Mouse (Mus musculus) midbrain, embryonic 13.5 days (tissue): ENCODE measurements around the gene Zfp639. TPM values are rescaled to one million over a fixed set of nuclear protein-coding genes. Genes with fewer than 3 reads are reported as not detected.

Experiments
- ATAC-seq: fragments of 200-750 bp; cut with Nextera tagmentation; 2 replicates; pipeline ENCODE4 v1.8.0; 2017; ENCODE audit warnings: mild to moderate bottlenecking, moderate TSS enrichment, moderate library complexity
- H3K27ac ChIP-seq: fragments of 300-500 bp; sonication (generic); 2 replicates; pipeline ENCODE4 v1.5.1; 2015; ENCODE audit warnings: inconsistent platforms, mild to moderate bottlenecking, moderate library complexity
- H3K27me3 ChIP-seq: fragments of 300-500 bp; sonication (generic); 2 replicates; pipeline ENCODE4 v1.6.1; 2015; ENCODE audit warnings: mild to moderate bottlenecking, inconsistent platforms
- H3K36me3 ChIP-seq: fragments of 300-500 bp; sonication (generic); 2 replicates; pipeline ENCODE4 v1.6.1; 2015; ENCODE audit warnings: mild to moderate bottlenecking, inconsistent platforms
- H3K4me1 ChIP-seq: fragments of 300-500 bp; sonication (generic); replicated peaks from 2 replicates; pipeline ENCODE4 v1.6.1; 2015; ENCODE audit warnings: inconsistent platforms
- H3K4me2 ChIP-seq: fragments of 300-500 bp; sonication (generic); replicated peaks from 2 replicates; pipeline ENCODE4 v1.6.1; 2015; ENCODE audit warnings: moderate library complexity, mild to moderate bottlenecking, inconsistent platforms
- H3K4me3 ChIP-seq: fragments of 300-500 bp; sonication (generic); replicated peaks from 2 replicates; pipeline ENCODE4 v1.5.1; 2015; ENCODE audit warnings: mild to moderate bottlenecking, inconsistent platforms
- H3K9ac ChIP-seq: fragments of 300-500 bp; sonication (generic); replicated peaks from 2 replicates; pipeline ENCODE4 v1.6.1; 2015; ENCODE audit warnings: mild to moderate bottlenecking, inconsistent platforms
- H3K9me3 ChIP-seq: fragments of 300-500 bp; sonication (generic); 2 replicates; pipeline ENCODE4 v1.6.1; 2016; ENCODE audit warnings: mild to moderate bottlenecking, inconsistent platforms
- WGBS: fragments of 180-500 bp; shearing (Covaris S2); methylation state at CpG from one replicate; pipeline ENCODE4 v1.1.7; 2015; 5-methylcytosine and 5-hydroxymethylcytosine counted together
- polyA plus RNA-seq: library from polyadenylated mRNA; unstranded; fragments of >200 nt; fragmentation: Nextera tagmentation; extraction: Ambion mirVana; gene quantifications from 2 replicates; pipeline ENCODE4 v1.2.1, GENCODE M21; 2015

Zfp639 gene
- polyA plus RNA-seq, 1 experiment from 2014 or later: 36.5 TPM

DNA sequence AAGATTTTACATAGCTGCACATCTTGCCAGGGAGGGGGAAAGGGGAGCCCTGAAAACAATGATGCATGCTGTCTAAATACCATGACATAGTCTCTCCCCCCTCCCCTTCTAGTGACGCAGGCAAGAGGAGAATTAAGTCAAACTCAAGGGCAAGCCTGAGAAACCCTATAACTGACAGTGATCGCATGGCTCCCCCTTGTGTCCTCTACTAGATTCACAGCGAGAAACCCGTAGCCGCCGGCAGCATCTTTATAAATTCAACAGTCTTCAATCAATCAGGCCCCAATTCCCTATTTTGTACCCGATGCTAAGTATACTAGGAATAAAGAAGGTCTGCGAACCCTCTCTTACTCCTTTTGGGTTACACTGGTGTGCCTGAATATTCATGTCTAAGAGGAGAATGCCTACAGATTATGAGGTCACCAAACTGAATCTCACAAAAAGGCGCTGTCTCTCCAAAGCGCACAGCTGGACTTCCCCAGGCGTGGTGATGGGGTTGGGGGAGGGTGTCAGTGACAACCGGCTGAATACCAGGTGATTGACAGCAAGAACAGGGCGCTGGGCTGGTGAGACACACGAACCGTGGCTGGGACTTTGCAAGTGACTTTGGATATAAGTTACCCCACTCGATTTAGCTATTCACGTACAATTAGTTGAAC, 1.3 kb upstream of the Zfp639 start:
- peaks cover 33% of the 10 kb centered on the region for H3K4me1 ChIP-seq
- no peaks in the 10 kb centered on the region for H3K36me3 ChIP-seq
- under 1% methylated on average over 17 of the region's 17 CpGs for WGBS
- H3K27me3 ChIP-seq: no peaks in the 10 kb centered on the region
- H3K9ac ChIP-seq: no peak overlapping the region
- peak overlapping the region; percentile 81 for H3K4me2 ChIP-seq
- H3K9me3 ChIP-seq: no peaks in the 10 kb centered on the region
- H3K27ac ChIP-seq: no peak overlapping the region
- peak; percentile 43 for ATAC-seq
- peak overlapping the region; percentile 23 for H3K4me3 ChIP-seq

DNA sequence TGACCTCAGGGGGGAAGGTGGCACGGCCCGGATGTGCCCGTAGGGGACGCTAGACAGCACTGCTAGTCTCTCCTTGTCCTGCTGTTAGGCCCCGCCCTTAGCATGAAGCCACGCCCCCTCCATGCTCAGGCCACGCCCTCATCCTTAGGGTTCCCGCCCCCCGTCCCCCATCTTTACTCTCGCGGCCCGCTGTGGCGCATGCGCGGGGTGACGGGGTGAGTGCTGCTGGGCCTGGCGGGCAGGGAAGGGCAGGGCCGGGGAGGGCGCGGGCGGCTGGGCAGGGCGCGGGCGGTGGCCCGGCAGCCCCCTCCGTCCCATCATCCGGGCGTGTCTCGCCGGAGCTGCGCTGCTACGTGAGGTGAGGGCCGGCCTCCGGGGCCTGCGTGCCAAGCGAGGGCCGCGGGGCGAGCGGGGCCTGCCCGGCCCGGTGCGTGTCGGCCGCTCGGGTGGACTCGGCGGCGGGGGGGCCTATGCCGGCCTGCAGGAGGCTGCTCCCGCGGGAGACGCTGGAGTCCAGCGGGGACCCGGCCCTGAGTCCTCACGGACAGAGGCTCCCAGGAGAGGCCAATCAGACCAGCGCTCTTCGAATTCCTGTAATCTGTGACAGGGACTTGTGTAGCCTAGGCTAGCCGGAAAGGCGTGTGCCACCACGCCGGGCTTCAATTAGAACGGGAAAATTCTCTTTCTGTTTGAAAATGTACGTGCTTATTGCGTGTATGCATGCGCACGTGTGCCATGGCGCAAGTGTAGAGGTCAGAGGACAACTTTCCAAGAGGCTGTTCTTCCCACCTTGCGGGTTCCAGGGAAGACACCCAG, 524 bp downstream of the Zfp639 start:
- Histone ChIP-seq H3K4me3 (peak overlapping the region; percentile 89), H3K9me3 (no peaks in the 10 kb centered on the region), H3K9ac (peak overlapping the region; percentile 95), H3K27ac (peak overlapping the region; percentile 83), H3K36me3 (no peaks in the 10 kb centered on the region; the same call in 1 of the 2 replicates), H3K4me1 (peaks cover 33% of the 10 kb centered on the region), H3K4me2 (peak overlapping the region; percentile 81), H3K27me3 (no peaks in the 10 kb centered on the region)
- peak; percentile 92 for ATAC-seq
- 1% methylated on average over 65 of the region's 69 CpGs for WGBS

DNA sequence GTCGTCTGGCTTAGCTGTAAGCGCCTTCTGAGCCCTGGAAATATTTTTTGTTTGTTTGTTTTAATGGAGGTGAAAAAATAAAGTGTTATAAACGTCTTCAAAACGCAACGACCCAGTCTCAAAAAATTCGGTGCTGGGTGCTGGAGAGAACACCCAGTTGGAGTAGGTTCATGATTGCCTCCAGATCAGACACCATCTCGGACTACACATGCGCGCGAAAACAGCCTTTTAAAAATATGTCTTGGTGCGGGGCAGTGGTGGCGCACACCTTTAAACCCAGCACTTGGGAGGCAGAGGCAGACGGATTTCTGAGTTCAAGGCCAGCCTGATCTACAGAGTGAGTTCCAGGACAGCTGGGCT, 1.1 kb downstream of the Zfp639 start:
- Histone ChIP-seq H3K9ac (peak overlapping the region; percentile 95), H3K4me1 (peaks cover 33% of the 10 kb centered on the region), H3K4me3 (peak overlapping the region; percentile 89), H3K27me3 (no peaks in the 10 kb centered on the region), H3K36me3 (peaks cover 5% of the 10 kb centered on the region), H3K9me3 (no peaks in the 10 kb centered on the region), H3K27ac (peak overlapping the region; percentile 83; the same call in 1 of the 2 replicates), H3K4me2 (peak overlapping the region; percentile 81)
- no peak for ATAC-seq
- 6% methylated on average over 13 of the region's 13 CpGs for WGBS

DNA sequence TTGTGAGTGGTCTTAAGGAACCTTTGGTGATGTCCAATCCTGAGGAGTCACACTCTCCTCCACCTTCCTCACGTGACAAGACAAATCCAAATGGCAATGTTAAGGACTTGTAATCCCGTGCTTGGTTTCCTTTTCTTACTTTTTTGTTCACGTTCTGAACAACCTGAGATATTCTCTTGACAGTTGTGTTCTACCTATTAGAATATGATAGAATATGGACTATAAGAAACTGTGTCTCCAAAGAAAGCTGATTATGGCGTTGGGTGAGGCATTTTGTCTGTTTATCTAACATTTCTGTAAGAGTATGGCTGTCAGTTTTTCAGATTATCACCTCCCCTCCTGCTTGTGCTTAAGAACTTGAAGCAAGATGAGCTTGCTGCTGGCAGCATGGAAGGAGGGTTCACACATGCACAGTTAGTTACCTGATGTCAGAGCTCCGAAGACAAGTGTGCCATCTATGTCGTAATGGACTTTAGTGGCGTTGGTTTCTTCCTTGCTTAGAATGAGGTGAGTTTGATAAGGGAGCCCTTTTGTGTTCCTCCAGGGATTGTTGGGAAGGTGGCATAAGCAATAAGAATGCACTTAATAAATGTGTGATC, 2.7 kb downstream of the Zfp639 start:
- peaks cover 33% of the 10 kb centered on the region for H3K4me1 ChIP-seq
- H3K27ac ChIP-seq: no peak overlapping the region
- no peak overlapping the region for H3K4me2 ChIP-seq
- no peaks in the 10 kb centered on the region for H3K9me3 ChIP-seq
- H3K9ac ChIP-seq: no peak overlapping the region
- H3K36me3 ChIP-seq: peaks cover 20% of the 10 kb centered on the region
- H3K4me3 ChIP-seq: no peak overlapping the region
- no peak for ATAC-seq
- WGBS: 90% methylated on average over 7 of the region's 7 CpGs
- H3K27me3 ChIP-seq: no peaks in the 10 kb centered on the region

DNA sequence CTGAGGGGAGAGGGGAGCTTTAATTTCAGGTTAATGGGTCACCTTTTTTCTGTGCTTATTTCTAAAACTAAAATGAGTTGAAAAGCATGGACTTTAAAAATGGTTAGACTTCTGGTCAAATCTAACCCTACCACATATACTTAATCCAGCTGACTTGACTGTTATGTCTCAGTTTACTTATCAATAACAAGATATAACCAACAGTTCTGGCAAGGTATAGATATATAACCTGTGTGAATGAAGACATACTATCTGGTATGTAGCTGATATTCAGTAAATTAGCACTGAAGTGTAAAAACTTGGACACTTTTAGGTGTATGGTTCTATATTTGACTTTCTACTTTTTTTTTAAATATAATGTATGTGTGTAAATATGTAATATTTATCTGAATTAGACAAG, 3.5 kb downstream of the Zfp639 start:
- Histone ChIP-seq H3K4me3 (no peak overlapping the region), H3K36me3 (peaks cover 21% of the 10 kb centered on the region), H3K9ac (no peak overlapping the region), H3K27me3 (no peaks in the 10 kb centered on the region), H3K9me3 (no peaks in the 10 kb centered on the region), H3K27ac (no peak overlapping the region), H3K4me2 (no peak overlapping the region), H3K4me1 (peaks cover 33% of the 10 kb centered on the region)
- ATAC-seq: no peak

DNA sequence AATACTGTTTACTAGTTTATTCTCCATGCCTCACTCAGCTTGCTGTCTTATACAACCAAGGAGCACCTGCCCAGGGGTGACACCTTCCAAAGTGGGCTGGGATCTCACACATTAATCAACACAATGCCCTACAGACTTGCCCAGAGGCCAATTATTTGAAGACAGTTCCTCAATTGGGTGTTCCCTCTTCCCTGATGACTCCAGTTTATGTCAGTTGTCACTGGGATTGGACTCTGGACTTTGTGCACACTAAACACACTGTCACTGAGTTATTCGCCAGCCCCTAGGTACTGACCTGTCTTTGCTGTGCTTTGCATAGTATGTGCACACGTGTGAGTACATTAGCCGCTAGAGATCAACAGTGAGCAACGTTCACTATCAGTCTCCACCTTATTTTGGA, 17.1 kb downstream of the Zfp639 start:
- Histone ChIP-seq H3K4me2 (no peak overlapping the region), H3K27me3 (no peaks in the 10 kb centered on the region), H3K27ac (no peak overlapping the region), H3K4me1 (peaks cover 12% of the 10 kb centered on the region), H3K4me3 (no peak overlapping the region), H3K9me3 (no peaks in the 10 kb centered on the region; the same call in 1 of the 2 replicates), H3K36me3 (peaks cover 35% of the 10 kb centered on the region), H3K9ac (no peak overlapping the region)
- WGBS: 96% methylated on average over 4 of the region's 4 CpGs
- no peak for ATAC-seq

DNA sequence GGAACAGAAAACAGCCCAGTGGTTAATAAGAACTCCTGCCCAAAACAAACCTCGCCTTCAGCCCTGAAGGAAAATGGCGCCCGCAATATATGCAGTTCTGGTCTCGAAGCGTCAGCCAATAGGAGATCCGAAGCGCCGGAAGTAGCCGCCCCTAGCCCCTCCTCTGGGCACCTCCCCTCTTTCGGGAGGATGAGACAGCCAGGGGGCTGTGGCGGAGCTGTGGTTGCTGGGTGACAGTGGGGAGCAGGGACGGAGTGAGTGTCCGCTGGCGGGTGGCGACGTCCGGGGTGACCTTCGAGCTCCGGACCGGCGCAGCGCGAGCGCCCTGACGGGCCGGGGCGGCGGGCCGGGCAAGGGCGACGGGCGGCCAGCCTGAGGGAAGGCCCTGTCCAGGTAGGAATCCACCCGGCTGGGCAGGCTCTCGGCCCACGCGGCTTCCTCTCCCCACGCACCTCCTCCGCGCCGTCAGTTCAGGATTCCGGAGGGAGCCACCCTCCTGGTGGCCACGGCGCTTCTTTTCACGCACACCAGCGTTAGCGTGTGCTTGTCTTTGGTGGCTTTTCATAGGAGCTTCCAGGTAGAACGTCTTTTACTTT, 19.3 kb downstream of the Zfp639 start, which contains the start of gene Mfn1:
Gene Mfn1 (plus strand): TSS at position 163 of the 596 bp plus-strand sequence.
- ATAC-seq: peak; percentile 100
- Histone ChIP-seq H3K9ac (peak within 1 kb of the TSS; percentile 81), H3K36me3 (peaks cover 28% of the 10 kb centered on the region), H3K4me1 (peaks cover 12% of the 10 kb centered on the region), H3K4me2 (peak within 1 kb of the TSS; percentile 63), H3K9me3 (no peaks in the 10 kb centered on the region; the same call in 1 of the 2 replicates), H3K27me3 (no peaks in the 10 kb centered on the region), H3K27ac (peak within 1 kb of the TSS; percentile 76), H3K4me3 (peak within 1 kb of the TSS; percentile 75)
- 0% methylated on average over 46 of the region's 47 CpGs for WGBS

DNA sequence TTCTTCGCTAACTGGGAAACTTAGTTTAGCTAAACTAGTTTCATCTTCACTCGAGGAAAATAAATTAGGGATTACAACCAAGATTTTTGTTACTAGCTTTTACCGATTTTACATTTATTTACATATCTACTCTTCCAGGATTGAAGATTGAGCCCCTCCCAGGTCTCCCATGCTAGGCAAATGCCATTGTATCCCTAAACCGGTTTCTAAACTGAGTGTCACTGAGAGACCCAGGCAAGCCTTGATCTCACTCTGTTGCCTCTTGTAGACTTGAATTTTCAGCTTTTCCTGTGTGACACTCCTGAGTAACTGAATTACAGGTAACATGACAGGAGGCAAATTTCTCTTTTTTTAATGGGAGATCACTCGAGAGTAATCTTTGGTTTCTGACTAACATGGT, 20.0 kb downstream of the Zfp639 start:
- H3K27ac ChIP-seq: no peak overlapping the region
- peak overlapping the region; percentile 75 for H3K4me3 ChIP-seq
- H3K27me3 ChIP-seq: no peaks in the 10 kb centered on the region
- peaks cover 12% of the 10 kb centered on the region for H3K4me1 ChIP-seq
- H3K9ac ChIP-seq: peak overlapping the region; percentile 81
- peak overlapping the region; percentile 63 for H3K4me2 ChIP-seq
- no peak for ATAC-seq
- H3K36me3 ChIP-seq: peaks cover 34% of the 10 kb centered on the region
- H3K9me3 ChIP-seq: no peaks in the 10 kb centered on the region; the same call in 1 of the 2 replicates
- 18% methylated on average over 5 of the region's 5 CpGs for WGBS

DNA sequence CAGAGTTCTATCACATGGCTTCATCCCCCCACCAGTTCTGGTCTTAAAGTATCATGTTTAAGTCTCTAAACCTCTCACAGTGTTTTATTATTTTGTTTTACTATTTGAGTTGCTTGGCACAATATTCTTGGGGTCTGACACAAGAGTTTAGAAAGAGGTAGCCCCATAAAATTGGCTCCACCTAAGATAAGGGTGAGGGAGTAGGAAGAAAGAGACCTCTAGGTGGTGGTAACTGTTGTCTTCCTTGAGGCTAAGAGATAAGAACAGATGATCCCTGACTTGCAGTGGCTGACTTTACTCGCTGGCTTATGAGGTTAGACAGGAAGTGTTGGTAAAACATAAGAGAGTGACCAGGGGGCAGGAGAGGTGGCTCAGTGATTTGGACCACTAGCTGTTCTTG, 25.6 kb downstream of the Zfp639 start:
- Histone ChIP-seq H3K27ac (no peak overlapping the region), H3K27me3 (no peaks in the 10 kb centered on the region), H3K4me1 (peaks cover 7% of the 10 kb centered on the region; the same call in 1 of the 2 replicates), H3K4me3 (no peak overlapping the region), H3K9ac (no peak overlapping the region), H3K9me3 (no peaks in the 10 kb centered on the region), H3K4me2 (no peak overlapping the region), H3K36me3 (peaks cover 57% of the 10 kb centered on the region)
- no peak for ATAC-seq
- WGBS: 95% methylated on average over 1 of the region's 1 CpGs

DNA sequence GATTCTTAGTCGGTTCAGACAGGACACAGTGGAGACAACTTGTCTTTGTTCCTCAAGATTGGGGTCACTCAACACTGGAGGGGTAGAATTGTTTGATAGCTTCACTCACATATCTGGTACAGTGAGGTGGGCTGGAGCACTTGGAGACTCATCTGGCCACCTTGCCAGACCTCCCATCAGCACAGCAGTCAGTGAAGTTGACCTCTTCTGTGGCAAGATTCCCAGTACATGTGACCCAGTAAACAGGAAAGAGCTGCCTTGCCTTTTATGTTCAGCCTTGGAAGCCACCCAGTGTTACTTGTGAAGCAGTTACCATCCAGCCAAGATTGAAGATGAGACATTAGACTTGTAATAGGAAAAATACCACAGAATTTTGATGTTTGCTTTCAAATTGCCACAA, 27.5 kb downstream of the Zfp639 start:
- Histone ChIP-seq H3K9ac (no peak overlapping the region), H3K27ac (no peak overlapping the region), H3K27me3 (no peaks in the 10 kb centered on the region), H3K9me3 (no peaks in the 10 kb centered on the region), H3K4me3 (no peak overlapping the region), H3K36me3 (peaks cover 57% of the 10 kb centered on the region), H3K4me2 (no peak overlapping the region), H3K4me1 (0 out of 2 replicates have a peak, but pooled peaks cover 2% of the 10 kb centered on the region)
- ATAC-seq: no peak
- WGBS: 65% methylated on average over 1 of the region's 1 CpGs

DNA sequence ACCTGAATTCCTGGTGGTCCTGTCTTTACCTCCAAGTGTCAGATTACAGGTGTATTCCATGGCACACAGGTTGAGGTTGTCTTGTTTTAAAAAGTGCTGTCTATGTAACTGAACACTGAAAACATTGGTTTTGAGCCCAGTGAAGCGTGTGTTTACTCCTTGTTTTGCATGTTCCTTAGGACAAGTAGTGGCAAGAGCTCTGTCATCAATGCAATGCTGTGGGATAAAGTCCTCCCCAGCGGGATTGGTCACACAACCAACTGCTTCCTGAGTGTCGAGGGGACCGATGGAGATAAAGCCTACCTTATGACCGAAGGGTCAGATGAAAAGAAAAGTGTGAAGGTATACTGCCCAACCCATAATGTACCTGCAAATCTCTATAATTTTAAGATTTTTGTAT, 28.0 kb downstream of the Zfp639 start:
- Histone ChIP-seq H3K36me3 (peaks cover 59% of the 10 kb centered on the region), H3K4me3 (no peak overlapping the region), H3K27ac (no peak overlapping the region), H3K27me3 (no peaks in the 10 kb centered on the region), H3K4me1 (0 out of 2 replicates have a peak, but pooled peaks cover 2% of the 10 kb centered on the region), H3K4me2 (no peak overlapping the region), H3K9ac (no peak overlapping the region), H3K9me3 (no peaks in the 10 kb centered on the region)
- no peak for ATAC-seq
- 95% methylated on average over 5 of the region's 5 CpGs for WGBS

DNA sequence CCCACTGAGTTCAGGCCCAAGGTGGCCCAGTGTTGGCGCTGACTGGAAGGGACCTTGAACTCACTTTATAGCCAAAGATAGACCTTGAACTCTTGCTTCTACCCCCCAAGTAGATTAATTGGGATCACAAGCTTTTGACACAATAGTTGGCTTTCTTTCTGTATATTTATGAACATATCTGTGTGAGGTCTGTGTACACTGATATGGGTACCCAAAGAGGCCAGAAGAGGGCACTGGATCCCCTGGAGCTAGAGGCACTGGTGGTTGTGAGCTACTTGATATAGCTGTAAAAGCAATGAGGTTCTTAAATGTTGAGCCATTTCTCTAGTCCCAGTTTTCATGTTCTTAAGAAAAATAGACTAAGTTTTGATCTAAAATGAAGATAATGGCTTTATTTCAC, 43.0 kb downstream of the Zfp639 start:
- Histone ChIP-seq H3K27me3 (no peaks in the 10 kb centered on the region), H3K4me3 (no peak overlapping the region), H3K9ac (no peak overlapping the region), H3K36me3 (peaks cover 43% of the 10 kb centered on the region), H3K9me3 (no peaks in the 10 kb centered on the region), H3K4me2 (no peak overlapping the region), H3K4me1 (no peaks in the 10 kb centered on the region), H3K27ac (no peak overlapping the region)
- ATAC-seq: no peak
- 83% methylated on average over 1 of the region's 1 CpGs for WGBS
